Mouse (Mus musculus): ENCODE measurements at regions not wholly inside any gene's neighbourhood (a gene's known extent, or its start where the extent isn't known, plus 50 kb on each side); places are given as distances from the start of the nearest gene placed in this dataset.

DNA sequence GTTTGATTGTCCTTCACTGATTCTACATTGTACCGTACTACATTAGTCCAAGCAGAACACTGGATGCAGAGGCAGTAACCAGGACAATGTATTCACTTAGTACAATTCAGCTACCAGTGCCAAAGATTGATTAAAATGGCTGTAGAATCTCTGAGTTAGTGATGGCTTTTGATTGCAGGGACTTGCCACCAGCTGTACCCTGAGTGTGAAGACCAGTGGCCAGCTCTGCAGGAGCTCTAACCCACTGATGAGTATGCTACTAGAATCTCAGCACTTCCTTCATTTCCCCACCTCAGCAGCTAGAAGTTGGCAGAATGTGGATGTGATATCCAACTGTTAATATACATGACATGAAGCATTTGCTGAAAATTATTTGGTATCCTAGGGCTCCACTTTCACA is 956.8 kb downstream of the Hace1 start:
- peak in 1 of 2 experiments; percentile 13 for DNase-seq (ENCODE audit: low spot score in 2 of 2)

DNA sequence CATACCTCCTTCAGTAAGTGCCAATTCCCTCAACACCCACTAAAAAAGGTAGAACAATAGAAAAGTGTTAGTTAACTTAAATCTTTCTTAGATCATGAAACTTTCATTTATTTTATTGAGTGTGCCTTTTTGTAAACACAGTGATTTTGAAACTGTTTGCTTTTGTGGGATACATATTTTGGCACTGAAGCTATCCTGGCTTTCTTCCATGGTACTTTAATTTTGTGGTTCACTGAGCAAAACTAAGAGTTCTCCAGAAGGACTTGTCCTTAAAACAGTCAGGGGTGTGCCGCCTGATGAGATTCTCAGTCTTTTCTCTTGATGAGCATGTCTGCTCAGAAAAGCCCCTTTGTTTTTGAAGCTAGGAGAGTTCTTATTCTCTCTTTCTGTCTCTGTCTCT is 982.9 kb downstream of the Hace1 start:
- no peak for DNase-seq (ENCODE audit: low spot score in 2 of 2)

DNA sequence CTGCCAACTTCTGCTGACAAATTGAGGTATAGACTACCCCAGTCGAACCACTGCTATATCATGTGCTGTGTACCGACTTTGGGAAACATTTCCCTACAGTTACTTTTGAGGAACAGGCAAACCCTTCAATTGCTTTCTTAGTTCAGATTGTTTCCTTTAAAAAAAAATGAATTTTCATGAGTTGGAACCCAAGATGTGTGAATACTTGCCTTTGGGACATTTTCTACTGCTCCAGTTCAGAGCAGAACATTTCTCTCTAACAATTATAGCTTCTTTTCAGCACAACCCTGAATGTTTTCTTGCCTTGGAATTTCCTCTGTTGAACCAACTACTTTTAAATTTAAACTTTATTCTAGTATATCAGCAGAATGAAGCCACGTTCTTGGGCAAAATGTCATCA is 998.5 kb downstream of the Hace1 start:
- DNase-seq (ENCODE audit: low spot score in 2 of 2), result no peak

All from cerebellum, postnatal 4 days (tissue).